Mouse (Mus musculus) olfactory bulb, adult 2 months (tissue): ENCODE data around the gene Nup50. TPM values are rescaled to one million over a fixed set of nuclear protein-coding genes. Genes with fewer than 3 reads are reported as not detected.
A peak's percentile ranks its signal among the peaks of the same experiment; 100 is the strongest.
"Not testable (repeated sequence)": the region's sequence is repeated elsewhere in the genome, so short reads cannot be mapped to it uniquely, and the experiment has no call there.

ENCODE experiments used
- H3K27ac ChIP-seq: fragments of 200-500 bp; 2 replicates; pipeline ENCODE4 v1.5.1; 2012; ENCODE audit warnings: low read depth, low read length; ENCODE audit not compliant: insufficient read depth
- H3K4me1 ChIP-seq: fragments of 200-500 bp; 2 replicates; pipeline ENCODE4 v1.6.1; 2012; ENCODE audit warnings: low read length; ENCODE audit not compliant: control insufficient read depth, insufficient read depth
- H3K4me3 ChIP-seq: fragments of 200-500 bp; 2 replicates; pipeline ENCODE4 v1.5.1; 2012; ENCODE audit warnings: mild to moderate bottlenecking, low read depth, low read length, moderate library complexity; ENCODE audit not compliant: insufficient read depth
- CTCF ChIP-seq: fragments of 200-500 bp; IDR thresholded peaks from 2 replicates; pipeline ENCODE4 v1.5.1; 2012; ENCODE audit warnings: low read depth, mild to moderate bottlenecking, low read length, moderate library complexity; ENCODE audit not compliant: insufficient read depth
- POLR2A ChIP-seq: fragments of 200-500 bp; IDR thresholded peaks from 2 replicates; pipeline ENCODE4 v1.6.1; 2012; ENCODE audit warnings: mild to moderate bottlenecking, low read depth, low read length, moderate library complexity; ENCODE audit not compliant: insufficient read depth
- WGBS: fragments of 180-500 bp; shearing (Covaris S2); methylation state at CpG from one replicate; pipeline ENCODE4 v1.1.7; 2018; 5-methylcytosine and 5-hydroxymethylcytosine counted together
- polyA plus RNA-seq: library from polyadenylated mRNA; stranded (reverse); fragments of >200 nt; gene quantifications from 2 replicates; pipeline ENCODE4 v1.2.4, GENCODE M21; 2012; ENCODE audit warnings: low replicate concordance; ENCODE audit not compliant: missing spikeins, insufficient read depth, insufficient read length

Nup50 gene
- 69.3 TPM in 1 of 2 replicates, not detected in the other for polyA plus RNA-seq

- peak within 1 kb of the TSS; percentile 87 for H3K4me3 ChIP-seq
- no peak for TF ChIP-seq CTCF
- peak; percentile 66 for TF ChIP-seq POLR2A
- WGBS: under 1% methylated on average over 60 of the region's 60 CpGs
- no peaks in the 10 kb centered on the region; the same call in 1 of the 2 replicates for H3K4me1 ChIP-seq
- peak within 1 kb of the TSS; percentile 86 for H3K27ac ChIP-seq
Observed at GRCm38 (mm10) chr15:84922884-84923507, at the start of gene Nup50. TSS of gene Nup50 (plus strand) at chr15:84923411.

- no peak overlapping the region for H3K27ac ChIP-seq
- 66% methylated on average over 4 of the region's 4 CpGs for WGBS
Observed at GRCm38 (mm10) chr15:84873867-84874266, 49.3 kb upstream of the Nup50 start.

GRCm38 (mm10) chr15:84877029-84877815 is 46.0 kb upstream of the Nup50 start:
- 74% methylated on average over 12 of the region's 12 CpGs for WGBS
- no peak for TF ChIP-seq CTCF
- H3K4me1 ChIP-seq: peaks cover 7% of the 10 kb centered on the region
- no peak overlapping the region for H3K27ac ChIP-seq
- no peak overlapping the region for H3K4me3 ChIP-seq

More at GRCm38 (mm10) chr15:84873867-84874266, 49.3 kb upstream of the Nup50 start:
- Histone ChIP-seq H3K4me1 (peaks cover 7% of the 10 kb centered on the region), H3K4me3 (no peak overlapping the region)
- no peak for TF ChIP-seq POLR2A
- no peak for TF ChIP-seq CTCF

GRCm38 (mm10) chr15:84888066-84888465 is 35.1 kb upstream of the Nup50 start:
- 65% methylated on average over 12 of the region's 12 CpGs for WGBS
- TF ChIP-seq POLR2A (no peak), CTCF (no peak)

GRCm38 (mm10) chr15:84891246-84891645 is 32.0 kb upstream of the Nup50 start:
- 51% methylated on average over 3 of the region's 3 CpGs for WGBS

More at GRCm38 (mm10) chr15:84888066-84888465, 35.1 kb upstream of the Nup50 start:
- Histone ChIP-seq H3K27ac (no peak overlapping the region), H3K4me3 (no peak overlapping the region), H3K4me1 (no peaks in the 10 kb centered on the region)

GRCm38 (mm10) chr15:84891658-84892057 is 31.6 kb upstream of the Nup50 start:
- 2% methylated on average over 3 of the region's 3 CpGs for WGBS
- TF ChIP-seq POLR2A (no peak), CTCF (peak; percentile 34; the same call in 1 of the 2 replicates)
- Histone ChIP-seq H3K27ac (no peak overlapping the region), H3K4me3 (no peak overlapping the region), H3K4me1 (no peaks in the 10 kb centered on the region)

More at GRCm38 (mm10) chr15:84891246-84891645, 32.0 kb upstream of the Nup50 start:
- Histone ChIP-seq H3K4me1 (no peaks in the 10 kb centered on the region), H3K4me3 (no peak overlapping the region), H3K27ac (no peak overlapping the region)
- TF ChIP-seq POLR2A: no peak
- TF ChIP-seq CTCF: no peak

- 69% methylated on average over 10 of the region's 10 CpGs for WGBS
Observed at GRCm38 (mm10) chr15:84896216-84896615, 27.0 kb upstream of the Nup50 start.

GRCm38 (mm10) chr15:84896664-84897063 is 26.5 kb upstream of the Nup50 start:
- 96% methylated on average over 1 of the region's 1 CpGs for WGBS
- no peaks in the 10 kb centered on the region for H3K4me1 ChIP-seq
- TF ChIP-seq POLR2A (no peak), CTCF (no peak)
- H3K27ac ChIP-seq: no peak overlapping the region
- H3K4me3 ChIP-seq: no peak overlapping the region

More at GRCm38 (mm10) chr15:84896216-84896615, 27.0 kb upstream of the Nup50 start:
- not testable (repeated sequence) for H3K27ac ChIP-seq, H3K4me1 ChIP-seq, H3K4me3 ChIP-seq

- 15% methylated on average over 7 of the region's 7 CpGs for WGBS
- Histone ChIP-seq H3K4me3 (no peak overlapping the region), H3K4me1 (no peaks in the 10 kb centered on the region), H3K27ac (no peak overlapping the region)
- TF ChIP-seq POLR2A (no peak), CTCF (no peak)
Observed at GRCm38 (mm10) chr15:84898077-84898476, 25.1 kb upstream of the Nup50 start.
